Mouse (Mus musculus) spleen, adult 2 months (tissue): ENCODE data around the gene Scand1.
A peak's percentile ranks its signal among the peaks of the same experiment; 100 is the strongest.

Source experiments
- CTCF ChIP-seq: fragments of 200-500 bp; IDR thresholded peaks from 2 replicates; pipeline ENCODE4 v1.5.1; 2011; ENCODE audit warnings: mild to moderate bottlenecking, inconsistent platforms; ENCODE audit not compliant: insufficient read depth, insufficient read length, insufficient replicate concordance; ENCODE audit errors: extremely low read depth
- POLR2A ChIP-seq: fragments of 200-500 bp; IDR thresholded peaks from 2 replicates; pipeline ENCODE4 v1.6.1; 2011; ENCODE audit warnings: low read depth, low read length, inconsistent platforms

GRCm38 (mm10) chr2:156305818-156306217, 6.7 kb downstream of the Scand1 start:
- TF ChIP-seq CTCF = peak; percentile 13; the same call in 1 of the 2 replicates
- TF ChIP-seq POLR2A = no peak
